Mouse (Mus musculus): ENCODE results near the gene Rgs10.

Gene Rgs10

DNA sequence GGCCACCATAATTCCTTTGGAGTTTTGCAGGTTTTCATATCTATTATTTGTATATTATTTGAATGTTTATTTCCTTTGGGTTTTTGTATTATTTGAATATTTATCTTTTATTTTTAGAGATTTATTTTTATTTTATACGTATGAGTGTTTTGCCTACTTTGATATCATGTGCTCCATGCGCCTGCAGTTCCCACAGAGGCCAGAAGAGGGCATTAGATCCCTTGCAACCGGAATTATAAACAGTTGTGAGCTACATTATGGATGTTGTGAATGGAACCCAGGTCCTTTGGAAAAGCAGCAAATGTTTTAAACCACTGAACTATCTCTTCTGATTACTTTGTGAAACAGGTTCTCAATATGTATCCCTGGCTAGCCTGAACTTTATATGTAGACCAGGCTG is 46.2 kb downstream of the Rgs10 start:
- DNase-seq (ENCODE audit: low spot score) = no peak

DNA sequence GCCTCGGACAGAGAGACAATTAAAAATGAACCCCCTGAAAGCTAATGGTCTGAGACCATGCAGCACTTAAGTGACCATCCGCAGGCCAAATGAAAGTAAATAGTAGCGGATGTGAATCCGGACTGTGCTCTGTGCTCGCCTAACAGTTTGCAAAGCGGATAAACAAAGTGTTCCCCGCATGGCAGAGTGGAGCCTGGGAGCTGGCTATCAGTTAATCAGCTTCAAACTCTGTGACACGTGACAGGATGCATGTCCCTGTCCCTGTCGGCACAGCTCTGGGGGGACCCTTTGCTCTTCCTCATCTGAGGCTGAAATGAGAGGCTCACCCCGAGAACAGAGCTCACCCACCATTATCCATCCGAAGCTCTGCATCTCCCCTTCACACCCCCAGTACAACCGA is 49.2 kb downstream of the Rgs10 start:
- DNase-seq (ENCODE audit: low spot score) = no peak

DNA sequence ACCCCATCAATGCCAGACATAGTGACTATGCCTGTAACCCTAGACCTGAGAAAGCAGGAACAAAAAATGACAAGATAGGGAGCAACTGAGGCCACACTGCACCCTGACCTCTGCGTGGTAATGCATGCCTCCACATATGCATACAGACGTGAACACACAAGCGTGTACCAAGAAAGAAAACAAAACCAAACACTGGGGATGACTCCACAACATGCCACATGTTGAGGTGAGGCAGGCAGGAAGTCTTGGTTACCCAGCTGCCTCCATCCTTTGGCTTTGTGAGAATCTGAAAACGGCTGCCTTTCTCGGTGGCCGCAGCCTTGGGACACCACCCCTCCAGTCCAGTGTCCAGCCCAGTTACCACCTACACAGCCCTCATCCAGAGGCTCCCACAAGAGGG is 49.7 kb downstream of the Rgs10 start:
- no peak for DNase-seq (ENCODE audit: low spot score)

DNA sequence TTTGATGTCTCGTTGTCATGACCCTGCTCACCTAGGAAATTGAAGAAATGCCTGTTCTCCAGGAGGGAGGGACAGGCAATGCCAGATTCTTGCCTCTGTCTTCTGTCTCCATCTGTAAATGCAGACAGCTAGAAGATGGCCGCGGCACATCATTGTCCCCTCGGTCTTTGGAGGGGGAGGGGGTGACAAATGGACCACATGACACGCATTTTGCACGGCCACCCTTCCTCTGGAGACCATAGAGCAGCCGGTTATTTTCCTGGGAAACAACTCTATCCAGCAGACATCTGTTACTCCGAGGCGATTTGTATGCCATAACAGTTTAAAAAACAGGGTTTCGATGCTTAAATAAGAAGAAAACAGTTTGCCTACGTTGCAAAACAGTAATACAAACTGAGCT is 51.9 kb downstream of the Rgs10 start:
- DNase-seq (ENCODE audit: low spot score) = no peak

DNA sequence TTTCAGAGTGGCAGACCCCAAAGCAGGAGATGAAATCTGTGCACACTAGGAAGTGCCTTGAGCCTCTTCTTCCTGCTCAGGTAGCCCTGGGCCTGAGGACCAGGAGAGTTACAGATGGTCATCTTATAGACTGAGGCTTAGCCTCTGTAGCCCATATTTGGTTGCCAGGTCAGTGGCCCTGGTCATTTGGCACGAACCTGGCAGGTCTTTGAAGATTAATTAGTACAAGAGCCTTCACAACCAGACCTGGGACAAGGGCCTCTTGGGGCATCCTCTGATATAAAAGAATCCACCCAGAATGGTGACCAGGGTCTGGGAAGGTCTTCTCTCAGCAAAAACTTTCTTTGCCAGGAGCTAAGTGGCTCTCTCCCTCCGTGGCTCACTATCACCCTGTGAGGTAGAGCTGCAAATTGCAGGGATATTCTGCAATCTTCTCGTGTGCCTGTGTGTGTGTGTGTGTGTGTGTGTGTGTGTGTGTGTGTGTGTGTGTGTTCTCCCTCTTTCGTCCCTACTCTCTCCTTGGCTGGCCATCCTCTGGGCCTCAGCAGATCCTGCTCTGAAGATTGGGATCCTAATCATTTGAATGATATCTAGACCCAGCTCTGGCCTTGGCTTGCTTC is 53.4 kb downstream of the Rgs10 start:
- no peak for DNase-seq (ENCODE audit: low spot score)

DNA sequence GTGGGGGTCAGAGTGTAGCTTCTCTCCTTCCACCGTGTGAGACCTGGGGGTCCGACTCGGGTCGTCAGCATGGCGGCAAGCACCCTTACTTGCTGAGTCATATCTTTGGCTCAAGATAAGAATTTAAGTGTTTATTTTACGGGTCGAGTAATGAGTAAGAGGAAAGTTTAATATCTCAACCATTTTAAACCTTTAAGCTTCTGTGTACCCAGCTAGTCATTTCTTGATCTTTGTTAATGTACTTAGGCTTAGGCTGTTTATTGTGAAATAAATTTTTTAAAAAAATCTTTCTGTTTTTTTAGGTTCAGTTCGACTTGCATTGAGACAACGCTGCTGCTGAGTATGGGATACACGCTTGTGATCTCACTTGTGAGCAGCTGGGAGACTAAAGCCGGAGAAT is 54.0 kb downstream of the Rgs10 start:
- no peak for DNase-seq (ENCODE audit: low spot score)

DNA sequence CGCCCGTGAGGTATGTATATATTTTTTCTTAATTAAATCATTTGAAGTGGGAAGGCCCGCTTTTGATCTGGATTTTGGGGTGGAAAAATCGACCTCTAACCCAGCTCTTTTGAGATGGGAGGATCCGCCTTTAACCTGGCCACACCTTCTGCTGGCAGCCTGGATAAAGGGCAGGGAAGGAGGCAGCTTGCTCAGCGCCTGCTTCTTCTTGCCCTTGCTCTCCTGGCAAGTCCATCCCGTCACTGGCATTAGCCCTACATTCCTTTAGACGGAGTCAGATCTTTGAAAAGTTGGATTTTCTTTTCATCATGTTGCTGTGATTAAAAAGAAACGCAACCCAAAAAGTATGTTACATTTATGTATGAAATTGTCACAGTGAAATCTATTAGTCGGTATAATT is 54.8 kb downstream of the Rgs10 start:
- no peak for DNase-seq (ENCODE audit: low spot score)

DNA sequence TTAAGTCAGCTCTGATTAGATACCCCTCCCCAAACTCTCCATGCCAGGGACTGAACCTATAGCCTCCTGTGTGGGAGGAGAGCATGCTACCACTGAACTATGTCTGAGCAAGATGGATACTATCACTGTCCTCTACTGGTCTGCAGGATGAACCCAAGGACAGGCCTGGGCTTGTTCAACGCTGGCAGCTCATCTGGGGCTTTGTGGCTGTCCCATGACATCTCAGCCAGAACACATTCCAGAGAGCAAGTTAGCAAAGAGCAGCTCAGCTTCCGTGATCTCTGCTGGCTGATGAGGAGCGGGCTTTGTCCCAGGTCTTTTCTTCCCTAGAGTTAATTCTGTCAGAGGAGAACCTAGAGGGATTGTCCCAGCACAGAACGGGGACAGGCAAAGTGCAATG is 55.6 kb downstream of the Rgs10 start:
- no peak for DNase-seq (ENCODE audit: low spot score)

DNA sequence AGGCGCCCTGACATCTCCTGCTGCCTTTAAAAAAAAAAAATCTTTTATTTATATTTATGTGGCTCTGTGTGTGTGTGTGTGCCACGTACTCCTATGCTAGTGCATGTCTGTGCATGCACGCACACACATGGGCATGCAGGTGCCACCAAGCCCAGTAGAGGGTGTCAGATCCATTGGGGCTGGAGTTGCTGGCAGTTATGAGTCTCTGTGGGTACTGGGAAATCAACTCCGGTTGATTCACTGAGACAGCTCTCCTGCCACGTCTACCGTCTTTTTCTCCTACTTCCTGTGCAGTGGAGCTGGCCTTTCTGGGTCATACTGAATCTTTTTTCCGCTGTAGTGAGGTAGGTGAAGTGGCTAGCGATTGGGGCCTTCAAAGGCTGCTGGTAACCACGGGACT is 58.8 kb downstream of the Rgs10 start:
- no peak for DNase-seq (ENCODE audit: low spot score)

DNA sequence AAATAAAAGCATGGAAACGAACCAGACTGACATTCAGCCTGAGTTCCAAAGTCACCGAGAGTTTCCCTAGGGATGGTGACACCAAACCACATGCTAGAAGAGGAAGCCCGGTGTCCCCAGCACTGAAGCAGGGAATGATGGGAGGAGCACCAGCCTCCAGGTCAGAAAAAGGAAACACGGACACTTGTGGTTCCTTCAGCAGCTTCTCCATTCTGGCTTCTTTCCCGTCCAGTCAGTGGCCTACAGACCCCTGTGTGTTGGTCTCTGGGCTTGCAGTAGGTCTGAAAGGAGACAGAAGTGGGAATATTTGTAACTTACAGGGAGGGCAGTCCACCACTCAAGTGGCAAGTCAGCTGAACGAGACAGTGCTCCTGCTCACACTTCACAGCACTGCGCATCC is 59.4 kb downstream of the Rgs10 start:
- no peak for DNase-seq (ENCODE audit: low spot score)

DNA sequence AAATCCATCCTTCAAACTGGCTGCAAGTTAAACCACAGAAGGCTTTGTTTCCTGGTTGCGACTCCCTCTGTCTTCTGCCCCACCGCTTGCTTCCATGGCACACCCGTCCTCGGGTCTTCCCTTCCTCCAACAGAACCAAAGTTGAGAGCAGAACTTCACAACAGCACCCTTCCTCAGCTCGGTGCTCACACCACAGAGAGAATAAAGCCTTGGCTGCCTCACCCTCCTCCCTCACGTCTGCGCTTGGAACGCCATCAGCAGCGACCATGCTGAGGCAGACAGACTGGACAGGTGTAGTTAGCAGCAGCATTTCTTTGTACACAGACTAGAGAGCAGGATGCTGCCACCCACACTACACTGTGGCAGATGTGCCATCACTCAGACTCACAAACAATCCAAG is 59.8 kb downstream of the Rgs10 start:
- DNase-seq (ENCODE audit: low spot score) = no peak

DNA sequence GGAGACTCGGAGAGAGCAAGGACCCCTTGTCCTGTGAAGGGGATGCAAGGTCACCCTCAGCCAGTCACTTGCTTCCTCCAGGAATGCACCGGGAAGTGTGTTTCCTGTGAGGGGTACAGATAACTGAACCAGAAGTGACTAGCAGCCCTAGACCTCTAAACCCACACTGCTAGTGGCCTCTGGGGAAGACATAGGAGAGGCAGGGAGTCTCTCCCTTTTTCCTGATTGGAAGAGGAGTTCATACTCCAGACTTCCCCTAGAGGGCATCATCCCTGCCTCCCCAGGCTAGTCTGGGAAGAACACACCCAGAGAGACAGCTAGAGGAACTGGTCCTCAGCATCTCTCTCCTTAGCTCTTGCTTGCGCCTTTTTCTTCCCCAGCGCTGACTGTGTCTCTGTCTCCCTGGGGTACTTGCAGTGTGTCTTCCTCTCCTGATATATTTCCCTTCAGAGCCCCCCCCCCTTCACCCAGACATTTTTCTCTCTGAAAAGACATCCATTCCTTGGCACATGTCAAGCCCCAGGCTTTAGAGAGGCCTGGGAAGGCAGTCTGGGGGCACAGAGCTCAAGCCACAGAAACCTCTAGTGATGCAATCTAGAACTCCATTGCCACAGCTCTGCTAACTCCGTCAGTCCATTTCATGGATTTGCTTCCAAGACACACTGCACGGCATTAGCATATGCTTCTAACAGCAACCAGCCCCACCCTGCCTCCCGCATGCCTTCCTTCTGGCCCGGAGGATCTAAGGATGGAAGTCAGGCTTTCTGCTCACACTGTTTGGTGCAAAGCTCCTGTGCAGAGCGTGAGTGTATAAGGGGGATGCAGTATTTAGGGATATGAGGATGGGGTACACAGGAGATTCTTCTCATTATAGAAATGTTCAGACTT is 61.4 kb downstream of the Rgs10 start:
- DNase-seq (ENCODE audit: low spot score) = no peak

DNA sequence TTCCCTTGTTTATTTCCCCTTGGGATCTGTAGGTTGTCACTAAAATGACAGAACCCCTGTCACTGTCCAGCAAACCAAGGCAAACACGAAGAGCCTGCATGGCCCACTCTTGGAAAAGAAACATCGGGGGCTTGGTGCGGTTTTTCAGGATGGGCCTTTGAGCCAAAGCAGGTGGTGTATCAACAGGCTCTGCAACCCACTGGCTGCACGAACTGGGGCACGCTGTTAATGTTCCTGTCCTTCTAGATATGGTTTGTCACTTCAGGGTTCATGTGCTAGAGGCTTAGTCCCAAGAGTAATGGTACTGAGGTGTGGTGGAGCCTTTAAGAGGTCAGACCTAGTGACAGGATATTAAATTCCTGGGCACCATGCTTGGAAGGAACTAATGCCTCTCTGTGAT is 63.1 kb downstream of the Rgs10 start:
- no peak for DNase-seq (ENCODE audit: low spot score)

DNA sequence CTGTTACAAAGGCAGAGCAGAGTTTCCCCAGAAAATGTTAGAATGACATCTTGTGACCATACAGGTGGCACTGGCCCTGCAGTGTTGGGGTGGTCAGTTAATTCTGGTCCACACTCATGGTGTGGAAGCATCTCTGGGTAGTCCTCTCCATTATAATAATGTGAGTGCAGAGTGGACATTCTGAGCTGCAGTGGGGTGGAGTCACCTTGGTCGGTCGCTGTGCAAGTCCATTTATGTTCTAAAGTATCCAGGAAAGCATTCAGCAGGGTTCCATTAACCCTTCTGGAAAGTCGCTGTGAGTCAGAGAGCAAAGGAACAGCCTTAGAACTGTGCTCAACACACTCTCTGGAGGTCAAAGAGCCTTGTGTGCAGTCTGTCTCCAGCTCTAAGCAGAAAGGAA is 65.8 kb downstream of the Rgs10 start:
- DNase-seq (ENCODE audit: low spot score) = no peak

DNA sequence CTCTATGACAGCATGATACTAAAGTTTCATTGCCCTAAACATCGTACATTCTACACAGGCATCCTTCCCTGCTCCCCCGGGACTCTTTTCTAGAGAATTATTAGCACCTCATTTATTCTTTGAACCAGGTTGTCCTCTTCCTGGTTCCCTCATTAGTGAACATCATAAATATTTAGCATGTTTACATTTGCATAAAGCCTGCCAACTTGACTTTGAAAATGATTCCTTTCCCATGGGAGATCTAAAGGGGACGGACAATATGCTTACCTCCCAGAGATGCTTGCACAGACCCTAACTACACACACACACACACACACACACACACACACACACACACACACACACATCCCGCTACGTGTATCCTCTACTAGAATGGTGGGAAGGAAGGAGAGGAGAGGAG is 67.4 kb downstream of the Rgs10 start:
- DNase-seq (ENCODE audit: low spot score) = no peak

DNA sequence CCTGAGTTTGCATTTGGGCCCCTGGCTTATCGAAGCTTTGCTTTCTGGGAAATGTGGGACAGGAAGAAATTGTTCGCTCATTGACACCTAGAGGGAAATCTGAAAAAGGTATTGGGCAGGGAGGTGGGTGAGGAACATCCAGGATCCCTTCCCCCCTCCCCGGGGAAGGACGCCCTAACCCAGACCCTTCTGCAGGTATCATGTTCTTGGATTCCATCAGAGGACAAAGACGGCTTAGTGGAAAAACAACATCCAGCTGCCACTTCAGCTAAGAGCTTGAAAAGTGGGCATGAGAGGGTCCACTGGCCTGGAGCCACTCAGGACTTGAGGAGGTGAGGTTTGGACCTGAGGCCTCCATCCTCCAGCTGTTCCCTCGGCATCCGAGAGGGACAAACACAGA is 68.2 kb downstream of the Rgs10 start:
- DNase-seq (ENCODE audit: low spot score) = no peak

DNA sequence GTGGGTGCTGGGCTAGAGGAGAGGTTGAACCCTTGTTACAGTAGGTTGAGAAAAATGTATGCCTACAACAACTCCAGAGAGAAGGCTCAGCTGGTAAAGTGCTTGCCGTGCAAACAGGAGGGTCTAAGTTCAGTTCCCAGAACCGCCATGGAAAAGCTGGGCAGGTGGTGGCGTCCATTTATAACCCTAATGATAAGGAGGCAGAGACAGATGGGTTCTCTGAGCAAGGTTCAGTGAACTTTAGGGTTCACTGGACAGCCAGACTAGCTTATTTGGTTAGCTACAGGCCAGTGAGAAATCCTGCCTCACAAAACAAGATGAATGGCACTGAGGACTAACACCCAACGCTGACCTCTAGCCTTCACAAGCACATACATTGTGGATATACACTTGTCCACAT is 68.8 kb downstream of the Rgs10 start:
- DNase-seq (ENCODE audit: low spot score) = no peak

DNA sequence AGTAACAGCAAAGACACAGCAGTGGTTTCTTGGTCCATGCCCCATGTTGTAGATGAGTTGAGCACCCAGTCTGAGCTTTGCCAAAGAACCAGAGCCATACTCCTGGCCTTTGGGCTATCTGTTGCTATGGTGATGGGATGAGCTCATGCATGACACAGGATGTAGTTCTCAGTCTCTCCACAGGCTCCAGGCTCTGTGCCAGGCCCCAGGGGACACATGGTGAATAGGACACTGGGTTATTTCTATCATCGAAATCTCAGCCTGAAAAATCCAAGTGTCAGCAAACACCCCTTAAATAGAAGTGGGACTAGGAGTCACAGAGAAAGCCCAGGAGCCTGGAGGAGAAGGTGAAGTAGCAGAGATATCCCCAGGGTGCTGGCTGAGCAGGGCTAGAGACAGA is 70.0 kb downstream of the Rgs10 start:
- DNase-seq (ENCODE audit: low spot score) = no peak

DNA sequence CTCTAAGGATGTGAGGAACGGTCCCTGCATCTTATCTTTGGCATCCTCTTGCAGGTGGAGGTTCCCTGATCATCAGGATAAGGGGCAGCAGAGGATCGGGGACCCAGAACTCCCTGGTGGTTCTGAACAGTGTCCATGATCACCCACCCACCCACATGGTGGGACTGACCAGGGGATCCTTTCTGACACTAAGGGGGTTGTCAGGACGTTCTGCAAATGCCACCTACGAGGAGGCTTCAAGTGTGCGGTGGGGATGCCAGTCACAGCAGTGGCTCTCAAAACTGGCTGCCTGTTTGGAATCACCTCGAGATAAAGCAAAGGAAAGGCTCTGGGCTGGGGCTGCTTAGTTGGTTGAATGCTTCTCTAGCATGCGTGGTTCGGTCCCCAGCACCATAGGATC is 71.6 kb downstream of the Rgs10 start:
- DNase-seq (ENCODE audit: low spot score) = no peak

DNA sequence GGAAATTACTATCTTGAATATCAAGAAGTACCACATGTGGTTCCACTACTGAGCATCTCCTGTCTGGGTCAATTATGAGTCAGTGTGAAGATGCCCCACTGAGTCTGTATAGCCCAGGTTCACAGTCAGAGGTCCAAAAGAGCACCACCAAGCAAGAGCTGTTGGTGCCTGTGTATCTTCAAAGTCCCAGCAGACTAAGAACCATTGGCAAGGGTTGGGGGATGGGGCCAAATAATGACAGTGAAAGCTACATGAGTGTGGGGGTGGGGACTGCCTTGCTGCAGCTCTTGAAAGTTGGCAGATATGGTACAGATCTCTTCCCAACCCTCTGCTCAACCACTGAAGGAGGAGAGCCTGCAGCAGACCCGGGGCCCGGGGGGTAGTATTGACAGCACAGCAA is 72.0 kb downstream of the Rgs10 start:
- no peak for DNase-seq (ENCODE audit: low spot score)

DNA sequence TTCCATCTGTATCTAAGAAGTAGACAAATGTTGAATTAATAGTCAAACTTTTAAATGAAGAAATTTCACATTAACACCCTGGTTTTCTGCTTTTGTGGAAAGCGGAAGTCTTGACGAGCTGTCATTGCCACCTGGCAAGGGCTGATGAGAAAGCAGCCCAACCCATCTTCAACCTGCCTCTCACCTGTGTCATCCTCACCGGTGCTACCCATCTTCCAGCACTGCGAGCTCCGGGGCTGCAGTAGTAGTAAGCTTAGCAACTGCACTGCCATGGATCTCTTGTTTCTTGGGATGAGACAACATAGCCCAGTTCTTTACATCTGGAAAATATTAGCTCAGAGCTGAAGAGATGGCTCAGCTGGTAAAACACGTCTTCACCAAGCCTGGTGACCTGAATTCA is 72.9 kb downstream of the Rgs10 start:
- no peak for DNase-seq (ENCODE audit: low spot score)

DNA sequence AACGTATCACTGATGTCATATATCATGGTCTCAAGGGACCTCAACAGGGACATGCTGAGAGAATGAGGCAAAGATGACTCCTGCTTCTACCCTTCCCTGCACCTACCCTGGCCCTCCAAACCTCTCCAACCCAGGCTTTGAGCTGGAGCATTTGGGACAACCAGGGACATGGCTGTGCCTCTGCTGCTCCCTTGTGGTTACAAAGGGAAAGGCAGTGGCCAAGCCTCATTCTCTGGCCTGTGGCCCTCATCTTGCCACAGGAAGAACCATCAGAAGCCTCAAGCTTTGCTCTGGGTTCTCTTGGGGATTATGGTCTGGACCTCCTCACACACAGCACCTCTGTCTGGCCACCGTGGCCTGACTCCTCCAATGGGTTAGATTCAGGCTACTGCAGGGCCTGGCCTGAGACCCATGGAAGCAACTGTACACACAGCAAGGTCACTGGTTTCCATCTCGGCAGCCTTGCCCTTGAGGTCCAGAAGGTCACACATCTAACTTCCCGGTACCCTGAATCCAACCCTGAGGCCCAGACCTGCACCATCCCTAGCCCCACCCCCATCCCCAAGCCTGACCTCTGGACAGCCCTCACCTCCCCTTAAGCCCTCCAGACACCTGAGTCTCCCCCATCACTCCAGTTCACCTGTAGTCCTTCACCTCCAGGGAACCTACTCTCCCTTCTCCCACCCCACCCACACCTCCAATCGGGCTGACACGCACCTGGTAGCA is 73.5 kb downstream of the Rgs10 start:
- peak; percentile 48 for DNase-seq (ENCODE audit: low spot score)

DNA sequence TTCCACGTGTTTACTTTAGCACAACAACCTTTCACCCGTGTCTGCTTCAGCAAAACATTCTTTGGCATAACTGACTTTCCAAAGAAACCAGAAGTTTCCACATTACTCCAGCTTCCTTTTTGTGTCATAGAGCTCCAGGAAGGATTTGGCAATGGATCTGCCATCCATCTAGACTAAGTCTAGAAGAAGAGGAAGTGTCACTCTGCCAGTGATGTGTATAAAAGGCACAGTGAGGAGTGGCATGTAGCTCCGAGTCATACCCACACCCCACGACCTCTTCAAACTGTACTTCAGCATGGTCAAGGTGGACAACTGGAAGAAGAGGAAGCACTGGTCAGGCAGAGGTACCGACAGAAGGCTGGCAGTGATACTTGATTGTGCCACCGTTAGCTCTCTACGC is 74.1 kb downstream of the Rgs10 start:
- no peak for DNase-seq (ENCODE audit: low spot score)

Data from ovary, postnatal 10 days (tissue).